Mouse (Mus musculus) left cerebral cortex, adult 2 months (tissue): ENCODE data around the gene Lpar1. TPM values are rescaled to one million over a fixed set of nuclear protein-coding genes. Genes with fewer than 3 reads are reported as not detected.

ENCODE experiments used
- DNase-seq, 2 experiments: peaks; one replicate each; pipeline ENCODE4 v3.0.0; 2021 to 2022; ENCODE audit warnings: low spot score in 2 of 2, mixed read lengths in 1 of 2; ENCODE audit errors: extremely low spot score in 1 of 2
- H3K27ac ChIP-seq: fragments of 200-600 bp; 2 replicates; pipeline ENCODE4 v1.8.1; 2022
- H3K4me3 ChIP-seq: fragments of 200-600 bp; 2 replicates; pipeline ENCODE4 v1.8.1; 2022
- CTCF ChIP-seq: fragments of 200-600 bp; IDR thresholded peaks from 2 replicates; pipeline ENCODE4 v1.8.1; 2022; ENCODE audit warnings: antibody characterized with exemption, mild to moderate bottlenecking, moderate library complexity
- intact Hi-C: fragments of 180-260 bp; cut with DNase I; formaldehyde crosslinking; loops from one replicate; pipeline ENCODE4 v1.15.1; 2025
- total RNA-seq, 2 experiments: library from RNA; stranded (reverse); gene quantifications; 2 replicates each; pipeline ENCODE4 v1.2.3; 2021

The Lpar1 gene
- total RNA-seq, 2 experiments from 2014 or later, result 14.5 to 17.5 TPM

DNA sequence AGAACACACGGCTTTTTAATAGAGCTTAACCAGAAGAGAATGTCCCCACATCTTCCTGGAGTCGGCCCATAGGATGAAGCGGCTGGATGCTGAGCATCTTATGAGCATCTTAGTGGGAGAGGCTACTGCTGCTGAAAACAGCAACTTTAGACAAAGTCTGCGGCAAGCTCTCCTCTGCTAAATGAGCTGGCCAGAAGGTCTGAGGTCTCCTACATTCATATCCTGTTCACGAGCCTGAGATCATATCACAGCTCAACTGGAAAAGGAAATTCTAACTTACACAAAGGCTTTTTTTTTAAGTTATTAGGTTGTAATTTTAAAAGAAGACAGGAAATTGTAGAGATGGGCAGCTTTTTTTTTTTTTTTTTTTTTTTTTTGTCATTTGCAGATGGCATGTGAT is 33.2 kb downstream of the Lpar1 start:
- H3K4me3 ChIP-seq, result no peak overlapping the region
- H3K27ac ChIP-seq, result no peak overlapping the region
- no peak for TF ChIP-seq CTCF
- no peak for DNase-seq
- intact Hi-C loops, result no loop called here

- intact Hi-C loops, result no loop called here
- no peak for TF ChIP-seq CTCF
- H3K4me3 ChIP-seq, result no peak overlapping the region
- H3K27ac ChIP-seq, result no peak overlapping the region
- DNase-seq, result no peak
Observed at GRCm38 (mm10) chr4:58519891-58520290, 33.8 kb downstream of the Lpar1 start.

GRCm38 (mm10) chr4:58518215-58518988 is 35.3 kb downstream of the Lpar1 start:
- intact Hi-C loops, result no loop called here
- TF ChIP-seq CTCF, result no peak
- Histone ChIP-seq H3K4me3 (no peak overlapping the region), H3K27ac (no peak overlapping the region)
- DNase-seq, result no peak

DNA sequence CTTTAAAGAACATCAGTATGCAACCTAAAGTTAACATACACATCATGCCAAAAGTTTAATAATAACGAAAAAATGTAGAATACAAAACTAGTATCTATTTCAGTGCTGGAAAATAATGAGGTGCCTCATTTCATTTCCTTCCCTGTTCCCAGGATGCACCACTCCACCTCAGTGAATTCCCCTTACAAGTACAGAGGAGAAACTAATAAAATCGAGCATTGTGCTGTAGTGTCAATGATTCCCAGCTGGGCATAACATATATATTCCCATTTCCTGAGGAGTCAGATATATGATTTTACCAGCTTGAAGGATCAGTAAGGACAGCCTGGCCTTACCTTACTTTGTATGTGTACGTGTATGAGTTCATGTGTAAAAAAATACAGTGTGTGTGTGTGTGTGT is 36.9 kb downstream of the Lpar1 start:
- Histone ChIP-seq H3K27ac (no peak overlapping the region), H3K4me3 (no peak overlapping the region)
- no peak for TF ChIP-seq CTCF
- intact Hi-C loops, result no loop called here
- no peak for DNase-seq

GRCm38 (mm10) chr4:58516221-58516620 is 37.5 kb downstream of the Lpar1 start:
- intact Hi-C loops, result no loop called here
- Histone ChIP-seq H3K4me3 (no peak overlapping the region), H3K27ac (no peak overlapping the region)
- DNase-seq, result no peak
- TF ChIP-seq CTCF, result no peak

DNA sequence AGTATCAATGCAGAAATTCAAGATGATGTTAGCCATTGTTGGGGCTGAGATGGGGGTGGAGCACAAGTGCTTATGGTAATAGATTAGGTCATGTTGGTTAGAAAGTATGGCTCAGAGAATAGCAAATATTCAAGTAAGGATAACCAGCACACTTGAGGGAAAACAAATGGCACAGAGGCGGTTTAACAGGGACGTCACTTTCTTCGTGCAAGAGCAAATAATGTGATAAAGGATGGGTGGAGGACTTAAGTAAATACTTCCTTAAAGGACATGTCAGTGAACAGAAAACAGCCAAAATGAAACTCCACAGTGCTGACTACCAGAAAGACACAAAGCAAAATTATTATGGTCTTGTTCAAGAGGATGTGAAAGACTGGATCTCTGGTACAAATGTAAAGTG is 42.1 kb downstream of the Lpar1 start:
- intact Hi-C loops, result no loop called here
- TF ChIP-seq CTCF, result no peak
- H3K27ac ChIP-seq, result no peak overlapping the region
- no peak overlapping the region for H3K4me3 ChIP-seq
- no peak for DNase-seq

DNA sequence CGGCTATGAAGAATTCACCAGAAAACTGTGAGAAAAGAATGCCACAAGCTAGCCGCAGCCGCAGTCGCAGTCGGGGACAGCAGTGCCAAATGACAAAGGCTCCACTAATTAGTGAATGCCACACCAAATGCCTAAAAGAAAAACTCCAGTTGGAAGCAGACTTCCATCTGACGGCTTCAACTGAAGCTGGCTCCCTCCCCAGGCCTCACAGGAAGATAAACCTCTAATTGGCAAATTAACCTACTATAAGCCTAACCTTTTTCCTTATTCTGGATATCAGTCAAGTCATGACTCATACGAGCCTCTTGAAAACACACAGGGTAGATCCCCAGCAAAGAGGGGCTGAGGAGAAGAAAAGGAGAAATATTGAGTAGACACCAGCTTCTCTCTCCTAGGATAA is 44.9 kb downstream of the Lpar1 start:
- 0 out of 2 replicates have a peak overlapping the region, but pooled peaks have one; percentile 2 for H3K27ac ChIP-seq

DNA sequence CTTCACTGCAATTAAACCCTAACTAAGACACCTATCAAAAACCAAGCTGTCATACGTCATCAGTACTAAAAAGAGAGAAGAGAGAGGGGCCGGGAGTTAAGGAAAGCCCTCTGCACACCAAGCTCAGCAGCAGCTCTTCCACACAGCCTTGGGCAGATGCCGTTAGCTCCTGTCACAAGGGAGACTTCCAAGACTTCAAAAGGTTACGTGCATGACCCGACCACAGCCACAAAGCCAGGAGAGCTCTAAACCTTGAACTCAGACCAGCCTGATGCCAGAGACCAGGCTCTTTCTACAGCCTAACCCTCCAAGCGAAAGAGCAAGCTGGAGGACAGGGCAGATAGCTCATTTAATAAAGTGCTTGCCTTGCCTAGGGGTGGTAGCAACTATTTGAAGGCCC is 46.2 kb downstream of the Lpar1 start:
- DNase-seq, result no peak
- Histone ChIP-seq H3K4me3 (no peak overlapping the region), H3K27ac (no peak overlapping the region)
- TF ChIP-seq CTCF, result no peak
- intact Hi-C loops, result no loop called here

More for the DNA sequence above, 44.9 kb downstream of the Lpar1 start:
- no peak overlapping the region for H3K4me3 ChIP-seq
- intact Hi-C loops, result no loop called here
- no peak for DNase-seq
- no peak for TF ChIP-seq CTCF

- no peak for TF ChIP-seq CTCF
- intact Hi-C loops, result no loop called here
- Histone ChIP-seq H3K4me3 (no peak overlapping the region), H3K27ac (no peak overlapping the region)
- no peak for DNase-seq
Observed at GRCm38 (mm10) chr4:58506539-58507527, 46.9 kb downstream of the Lpar1 start.

DNA sequence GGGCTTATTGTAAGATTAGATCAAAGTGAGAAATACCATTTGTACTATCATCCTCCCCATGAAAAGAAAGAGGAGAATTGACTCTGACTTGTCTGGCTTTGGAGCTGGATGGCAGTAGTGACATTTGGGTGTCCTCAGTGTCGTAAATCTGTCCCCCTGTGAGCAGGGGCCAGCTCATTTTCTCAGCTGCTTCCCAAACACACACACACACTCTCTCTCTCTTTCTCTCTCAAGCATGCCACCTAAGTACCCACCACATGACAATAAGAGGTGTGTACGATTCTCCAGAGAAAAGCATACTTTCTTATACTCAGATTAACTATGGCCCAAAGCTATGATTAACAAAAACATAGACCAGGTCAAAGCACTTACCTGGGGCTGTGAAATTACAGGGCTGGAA is 49.4 kb downstream of the Lpar1 start:
- no peak overlapping the region for H3K4me3 ChIP-seq
- intact Hi-C loops, result no loop called here
- no peak overlapping the region for H3K27ac ChIP-seq
- DNase-seq, result no peak
- no peak for TF ChIP-seq CTCF

- no peak overlapping the region for H3K4me3 ChIP-seq
- no peak overlapping the region for H3K27ac ChIP-seq
- no peak for TF ChIP-seq CTCF
- intact Hi-C loops, result no loop called here
- no peak for DNase-seq
Observed at GRCm38 (mm10) chr4:58501012-58501777, 52.5 kb downstream of the Lpar1 start.
